Mouse (Mus musculus) bone marrow, adult 2 months (tissue): Measurements from ENCODE around the gene Atxn3.

ENCODE experiments used
- CTCF ChIP-seq: fragments of 200-500 bp; IDR thresholded peaks from 2 replicates; pipeline ENCODE4 v1.5.1; 2011; ENCODE audit warnings: low read length, control low read depth; ENCODE audit not compliant: control insufficient read depth, insufficient read depth
- POLR2A ChIP-seq: fragments of 200-500 bp; IDR thresholded peaks from 2 replicates; pipeline ENCODE4 v1.6.1; 2011; ENCODE audit warnings: low read depth, mild to moderate bottlenecking, control low read depth, low read length, borderline replicate concordance; ENCODE audit not compliant: control insufficient read depth

- TF ChIP-seq POLR2A = no peak
- TF ChIP-seq CTCF = no peak
These were observed 14.2 kb upstream of the Atxn3 start for GRCm38 (mm10) chr12:101972230-101972629.
